Mouse (Mus musculus) kidney, postnatal 10 days (tissue): ENCODE data around the gene Vmn2r-ps130.
"Not testable (repeated sequence)": the region's sequence is repeated elsewhere in the genome, so short reads cannot be mapped to it uniquely, and the experiment has no call there.

Source experiments
- DNase-seq: peaks from one replicate; pipeline ENCODE4 v3.0.0; 2021; ENCODE audit warnings: mixed read lengths

The Vmn2r-ps130 gene

DNA sequence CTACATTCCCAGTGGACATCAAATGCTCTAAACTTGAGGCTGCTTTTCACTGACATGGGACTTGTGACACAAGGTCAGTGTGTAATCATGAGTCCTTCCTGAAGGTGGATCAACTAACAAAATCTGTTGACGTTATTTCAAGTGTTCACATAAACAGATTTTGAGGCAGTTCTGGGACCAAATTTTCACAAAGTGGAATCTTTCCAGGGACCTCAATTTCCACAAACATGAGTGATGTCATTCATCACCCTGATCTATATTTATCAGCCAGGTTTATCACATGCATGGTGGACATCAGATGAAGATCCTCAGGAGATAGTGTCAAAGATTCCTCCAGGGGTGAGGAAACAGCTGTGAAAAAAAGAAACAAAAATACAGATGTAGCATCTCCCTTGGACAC is at the start of gene Vmn2r-ps130:
Vmn2r-ps130 (plus strand) TSS at position 301 of the 400 bp plus-strand sequence.
- DNase-seq: not testable (repeated sequence)
